Mouse (Mus musculus): ENCODE measurements around the gene Micall1. TPM values are rescaled to one million over a fixed set of nuclear protein-coding genes. Genes with fewer than 3 reads are reported as not detected.

Micall1 gene
- 7.0 and 8.8 TPM in 2 replicates for polyA plus RNA-seq (2016; fragmentation: Nextera tagmentation; extraction: Ambion mirVana)

DNA sequence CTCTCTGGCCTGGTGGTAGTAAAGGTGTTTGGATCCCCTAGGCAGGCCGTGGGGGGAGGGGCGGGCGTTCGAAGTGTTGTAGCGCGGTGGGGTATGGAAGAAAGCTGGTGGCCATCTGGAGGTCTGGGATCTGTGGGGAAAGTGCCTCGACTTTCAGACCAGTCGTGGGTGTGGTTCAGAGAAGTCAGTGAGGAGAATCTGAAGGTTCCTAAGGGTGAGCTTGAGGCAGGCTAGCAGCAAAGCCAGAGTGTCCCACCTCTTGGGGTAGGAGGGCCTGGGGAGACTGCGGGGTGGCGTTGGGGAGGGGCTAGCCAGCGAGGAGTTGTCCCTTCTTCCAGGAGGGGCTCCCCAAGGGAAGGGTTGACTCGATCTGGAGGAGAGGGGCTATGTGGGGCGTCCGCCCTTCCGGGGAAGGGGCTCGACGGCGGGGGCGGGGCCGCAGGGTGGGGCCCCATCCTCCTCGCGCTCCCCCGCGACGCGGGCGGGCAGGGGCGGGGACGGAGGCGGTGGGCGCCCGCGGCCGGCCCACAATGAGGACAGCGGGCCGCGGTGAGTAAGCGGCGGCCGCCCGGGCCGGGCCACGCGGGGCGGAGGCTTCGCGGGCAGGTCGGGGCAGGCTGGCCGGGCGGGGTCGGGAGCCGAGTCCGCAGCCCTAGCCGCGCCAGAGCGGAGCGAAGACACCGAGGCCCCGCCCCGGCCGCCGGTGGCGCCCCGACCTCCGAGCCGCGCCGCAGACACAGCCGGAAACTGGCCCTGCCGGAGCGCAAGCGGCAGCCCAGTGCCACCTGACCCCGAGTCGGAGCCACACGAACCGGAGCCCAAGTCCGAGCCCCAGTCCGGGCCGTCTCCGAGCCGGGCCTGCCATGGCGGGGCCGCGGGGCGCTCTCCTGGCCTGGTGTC, at the start of gene Micall1:
TSS of gene Micall1 (plus strand) at position 478 of the 900 bp plus-strand sequence.
- under 1% methylated on average over 82 of the region's 85 CpGs for WGBS

DNA sequence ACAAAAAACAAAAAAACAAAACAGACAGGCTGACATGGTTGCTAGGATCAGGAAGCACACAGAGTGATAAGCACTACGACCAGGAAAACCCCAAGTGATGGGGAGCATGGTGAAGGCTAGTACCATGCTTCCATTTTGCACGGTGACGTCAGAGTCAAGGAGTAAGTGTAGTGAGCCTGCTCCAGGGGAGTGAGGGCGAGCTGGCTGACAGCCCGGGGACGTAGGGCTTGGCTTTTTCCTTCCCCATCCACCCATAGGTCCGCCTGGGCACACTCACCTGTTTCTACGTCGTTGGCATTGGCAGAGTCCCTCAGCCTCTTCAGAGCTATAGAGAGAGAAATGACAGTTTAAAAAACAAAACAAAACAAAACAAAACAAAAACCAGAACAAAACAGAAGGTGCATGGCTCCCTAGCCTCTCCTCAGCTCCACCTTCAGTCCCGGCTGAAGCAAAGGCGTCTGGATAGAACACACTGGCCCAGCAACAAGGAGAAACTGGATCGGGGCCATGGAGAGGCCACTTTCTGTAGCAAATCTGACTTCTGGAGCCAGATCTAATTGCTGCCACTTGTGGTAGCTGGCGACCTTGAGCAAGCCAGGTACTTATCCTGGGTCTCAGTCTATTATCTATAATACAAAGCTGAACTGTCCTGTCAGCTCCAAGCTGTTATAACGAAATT, 47.7 kb upstream of the Micall1 start:
- H3K36me3 ChIP-seq = peaks cover 52% of the 10 kb centered on the region
- H3K4me3 ChIP-seq = peak overlapping the region; percentile 3; the same call in 1 of the 2 replicates
- peaks cover 27% of the 10 kb centered on the region for H3K4me1 ChIP-seq (replicated peaks)
- no peaks in the 10 kb centered on the region for H3K9me3 ChIP-seq
- no peaks in the 10 kb centered on the region for H3K27me3 ChIP-seq (ENCODE audit: insufficient read depth, poor library complexity, severe bottlenecking)
- no peak for DNase-seq (ENCODE audit: low spot score)
- no peak overlapping the region for H3K27ac ChIP-seq
- 88% methylated on average over 14 of the region's 14 CpGs for WGBS

More for the DNA sequence above, at the start of gene Micall1:
- H3K9me3 ChIP-seq = no peaks in the 10 kb centered on the region
- peaks cover 16% of the 10 kb centered on the region for H3K27me3 ChIP-seq (ENCODE audit: insufficient read depth, poor library complexity, severe bottlenecking)
- H3K4me1 ChIP-seq (replicated peaks) = peaks cover 45% of the 10 kb centered on the region
- peak within 1 kb of the TSS; percentile 91 for H3K4me3 ChIP-seq
- H3K27ac ChIP-seq = peak within 1 kb of the TSS; percentile 94
- peaks cover 6% of the 10 kb centered on the region for H3K36me3 ChIP-seq
- peak; percentile 71 for DNase-seq (ENCODE audit: low spot score)

DNA sequence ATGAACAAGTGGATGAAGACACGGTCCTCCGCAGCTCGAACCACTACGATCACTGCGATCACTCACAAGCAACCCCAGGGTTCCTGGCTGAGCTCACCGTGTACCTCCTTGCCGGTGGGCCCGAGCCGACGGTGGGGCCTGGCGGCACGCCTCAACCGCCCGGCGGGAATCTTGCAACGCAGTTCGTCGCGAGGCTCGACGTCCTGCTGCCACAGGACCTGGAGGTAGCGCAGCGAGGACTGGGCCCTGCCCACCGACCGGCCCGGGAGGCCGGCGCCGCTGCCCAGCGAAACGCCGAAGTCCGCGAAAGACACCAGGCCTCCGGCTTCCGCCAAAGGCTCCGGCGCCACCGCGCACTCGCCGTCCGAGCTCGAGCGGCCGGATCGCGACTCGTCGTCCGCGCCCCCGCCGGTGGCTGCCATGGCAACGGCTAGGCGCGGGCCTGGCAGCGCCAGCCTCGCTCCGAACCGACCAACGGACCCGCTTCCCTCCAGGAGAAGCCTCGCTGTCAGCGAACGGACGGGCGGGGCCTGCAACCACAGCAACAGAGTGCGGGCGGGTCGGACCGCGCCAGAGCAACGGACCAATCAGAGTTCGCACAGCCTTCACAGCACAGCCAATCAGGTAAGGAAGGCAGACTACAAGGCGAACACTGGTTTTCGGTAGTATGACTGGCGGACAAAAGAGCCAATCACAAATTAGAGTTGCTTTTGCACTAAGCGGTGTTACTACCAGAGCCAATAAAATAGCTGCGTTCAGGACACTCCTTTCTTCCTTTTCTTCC, 46.1 kb upstream of the Micall1 start, which contains the start of gene Ankrd54:
TSS of gene Ankrd54 (minus strand) at position 518 of the 784 bp plus-strand sequence.
- Histone ChIP-seq H3K4me3 (peak within 1 kb of the TSS; percentile 98), H3K36me3 (peaks cover 36% of the 10 kb centered on the region), H3K27ac (peak within 1 kb of the TSS; percentile 93), H3K9me3 (no peaks in the 10 kb centered on the region), H3K27me3 (ENCODE audit: insufficient read depth, poor library complexity, severe bottlenecking) (no peaks in the 10 kb centered on the region), H3K4me1 (replicated peaks) (peaks cover 35% of the 10 kb centered on the region)
- peak; percentile 98 for DNase-seq (ENCODE audit: low spot score)
- under 1% methylated on average over 80 of the region's 80 CpGs for WGBS

DNA sequence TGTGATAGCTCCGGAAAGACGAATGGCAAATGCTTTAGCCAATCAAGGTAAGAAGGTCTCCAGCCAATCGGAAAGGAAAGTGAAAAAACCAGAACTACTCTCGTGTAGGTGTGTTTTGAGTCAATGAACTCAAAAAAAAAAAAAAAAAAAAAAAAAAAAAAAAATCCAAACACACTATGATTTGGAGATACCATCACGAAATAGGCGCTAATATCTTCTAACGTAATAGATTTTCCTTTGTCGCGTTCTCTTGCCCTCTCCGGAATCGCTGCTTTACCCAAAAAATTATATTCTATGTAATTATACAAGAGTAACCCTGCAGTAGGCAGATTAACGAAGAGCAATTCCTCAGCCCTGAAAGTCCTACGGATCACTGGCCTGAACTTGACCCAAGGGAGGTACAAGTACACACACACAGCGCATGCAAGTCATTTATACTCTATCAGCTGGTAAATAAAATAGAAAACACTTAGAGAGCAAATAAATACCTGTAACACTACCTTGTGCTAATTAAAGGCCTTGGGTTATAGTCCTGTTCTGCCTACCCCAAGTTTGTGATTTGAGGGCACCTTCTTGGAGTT, 45.4 kb upstream of the Micall1 start:
- peak overlapping the region; percentile 75 for H3K27ac ChIP-seq
- peaks cover 35% of the 10 kb centered on the region for H3K4me1 ChIP-seq (replicated peaks)
- H3K4me3 ChIP-seq = peak overlapping the region; percentile 98
- WGBS = 11% methylated on average over 14 of the region's 14 CpGs
- no peak for DNase-seq (ENCODE audit: low spot score)
- no peaks in the 10 kb centered on the region for H3K27me3 ChIP-seq (ENCODE audit: insufficient read depth, poor library complexity, severe bottlenecking)
- H3K36me3 ChIP-seq = peaks cover 29% of the 10 kb centered on the region
- H3K9me3 ChIP-seq = no peaks in the 10 kb centered on the region

DNA sequence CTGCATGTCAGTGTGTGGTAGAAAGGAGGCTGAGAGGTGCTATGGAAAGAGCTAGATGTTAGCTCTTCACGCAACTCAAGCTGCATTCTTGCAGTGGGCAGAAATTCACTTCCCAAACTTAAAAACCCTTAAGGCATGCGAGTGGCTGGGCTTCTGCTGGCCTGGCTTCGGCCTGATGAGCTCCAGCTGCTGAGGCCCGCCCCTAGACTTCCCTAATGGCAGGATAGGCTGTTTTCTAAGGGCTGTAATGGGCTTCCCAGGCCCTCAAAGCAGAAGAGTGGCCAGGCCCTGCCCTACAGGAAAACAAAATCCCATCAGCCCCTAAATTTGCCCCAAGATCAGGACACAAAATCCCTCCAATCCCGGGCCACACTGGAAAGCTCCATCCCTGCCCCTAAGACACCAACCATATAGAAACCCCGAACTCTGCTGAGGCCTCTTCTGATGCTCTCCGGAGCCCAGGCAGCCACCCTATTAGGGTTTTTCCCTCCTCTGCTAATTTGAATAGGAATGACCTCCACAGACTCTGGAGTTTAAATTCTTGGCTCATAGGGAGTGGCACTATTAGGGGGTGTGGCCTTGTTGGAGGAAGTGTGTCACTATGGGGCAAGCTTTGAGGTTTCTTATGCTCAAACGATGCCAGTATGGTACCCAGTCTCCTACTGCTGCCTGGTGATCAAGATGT, 43.5 kb upstream of the Micall1 start:
- H3K27ac ChIP-seq = no peak overlapping the region
- H3K36me3 ChIP-seq = peaks cover 10% of the 10 kb centered on the region
- H3K9me3 ChIP-seq = no peaks in the 10 kb centered on the region
- DNase-seq (ENCODE audit: low spot score) = no peak
- peaks cover 7% of the 10 kb centered on the region for H3K27me3 ChIP-seq (ENCODE audit: insufficient read depth, poor library complexity, severe bottlenecking)
- H3K4me1 ChIP-seq (replicated peaks) = peaks cover 35% of the 10 kb centered on the region
- H3K4me3 ChIP-seq = no peak overlapping the region
- 68% methylated on average over 8 of the region's 8 CpGs for WGBS

DNA sequence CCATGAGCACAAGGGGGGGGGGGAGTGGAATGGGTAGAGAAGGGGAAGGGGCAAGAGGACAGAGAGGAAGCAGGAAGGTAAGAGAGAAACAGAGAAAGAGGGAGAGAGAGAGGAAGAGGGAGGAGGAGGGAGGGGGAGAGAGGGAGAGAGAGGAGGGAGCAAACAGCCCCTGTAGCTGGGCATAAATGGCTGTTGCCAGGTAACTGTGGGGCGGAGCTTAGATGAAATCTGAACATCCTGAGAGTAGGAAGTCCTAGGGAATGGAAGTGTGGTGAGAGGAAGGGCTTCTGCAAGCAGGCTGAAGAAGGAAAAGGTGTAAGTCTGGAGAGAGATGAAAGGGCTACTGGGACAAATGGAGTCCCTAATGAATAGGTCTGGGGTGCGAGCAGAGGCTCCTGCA, 42.4 kb upstream of the Micall1 start:
- no peaks in the 10 kb centered on the region for H3K9me3 ChIP-seq
- no peak overlapping the region for H3K4me3 ChIP-seq
- no peaks in the 10 kb centered on the region for H3K36me3 ChIP-seq
- no peak for DNase-seq (ENCODE audit: low spot score)
- WGBS = 60% methylated on average over 2 of the region's 2 CpGs
- no peak overlapping the region for H3K27ac ChIP-seq
- peaks cover 29% of the 10 kb centered on the region for H3K4me1 ChIP-seq (replicated peaks)
- H3K27me3 ChIP-seq (ENCODE audit: insufficient read depth, poor library complexity, severe bottlenecking) = peaks cover 7% of the 10 kb centered on the region

DNA sequence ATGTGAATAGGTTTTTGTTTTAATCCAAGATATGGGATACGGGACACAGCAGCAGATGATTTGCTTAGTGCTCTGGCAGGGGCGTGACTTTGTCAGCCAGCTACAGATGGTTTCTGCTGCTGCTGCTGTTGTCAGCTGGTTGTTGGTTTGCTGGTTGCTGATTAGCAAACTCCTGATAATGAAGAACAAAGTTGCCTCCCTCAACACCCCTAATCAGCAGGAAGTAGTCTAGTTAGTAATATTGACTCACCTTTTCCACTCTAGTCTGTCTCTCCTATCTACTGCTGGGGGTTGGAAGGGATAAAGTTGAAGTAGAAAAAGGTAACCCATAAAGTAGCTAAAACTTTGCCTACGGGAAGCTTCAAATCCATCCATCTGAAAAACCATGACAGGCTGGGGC, 41.1 kb upstream of the Micall1 start:
- 86% methylated on average over 3 of the region's 3 CpGs for WGBS
- peaks cover 17% of the 10 kb centered on the region for H3K4me1 ChIP-seq (replicated peaks)
- no peak for DNase-seq (ENCODE audit: low spot score)
- no peaks in the 10 kb centered on the region for H3K9me3 ChIP-seq
- H3K27me3 ChIP-seq (ENCODE audit: insufficient read depth, poor library complexity, severe bottlenecking) = peaks cover 7% of the 10 kb centered on the region
- H3K36me3 ChIP-seq = no peaks in the 10 kb centered on the region
- H3K27ac ChIP-seq = no peak overlapping the region
- H3K4me3 ChIP-seq = no peak overlapping the region

DNA sequence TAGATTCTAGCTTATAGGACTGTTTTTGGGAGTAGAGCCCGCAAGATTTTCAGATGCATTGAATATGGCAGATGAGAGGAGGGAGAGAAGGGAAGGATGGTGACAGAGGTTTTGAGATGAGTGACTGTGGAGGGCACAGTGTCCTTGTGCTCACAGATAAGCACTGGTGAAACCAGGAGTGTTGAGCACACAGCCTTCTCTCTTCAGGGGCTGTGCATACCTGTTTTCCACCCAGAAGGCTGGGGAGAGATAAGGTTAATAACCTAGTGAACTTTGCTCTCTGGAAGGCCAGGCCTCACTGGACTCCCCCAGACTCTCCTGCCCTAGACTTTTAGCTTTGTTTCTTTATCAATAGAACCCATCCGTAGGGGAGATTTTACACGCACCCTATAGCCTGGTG, 40.3 kb upstream of the Micall1 start:
- DNase-seq (ENCODE audit: low spot score) = no peak
- 80% methylated on average over 3 of the region's 3 CpGs for WGBS
- no peaks in the 10 kb centered on the region for H3K36me3 ChIP-seq
- H3K9me3 ChIP-seq = no peaks in the 10 kb centered on the region
- H3K4me1 ChIP-seq (replicated peaks) = peaks cover 15% of the 10 kb centered on the region
- H3K27ac ChIP-seq = no peak overlapping the region
- H3K4me3 ChIP-seq = no peak overlapping the region
- H3K27me3 ChIP-seq (ENCODE audit: insufficient read depth, poor library complexity, severe bottlenecking) = peaks cover 7% of the 10 kb centered on the region

DNA sequence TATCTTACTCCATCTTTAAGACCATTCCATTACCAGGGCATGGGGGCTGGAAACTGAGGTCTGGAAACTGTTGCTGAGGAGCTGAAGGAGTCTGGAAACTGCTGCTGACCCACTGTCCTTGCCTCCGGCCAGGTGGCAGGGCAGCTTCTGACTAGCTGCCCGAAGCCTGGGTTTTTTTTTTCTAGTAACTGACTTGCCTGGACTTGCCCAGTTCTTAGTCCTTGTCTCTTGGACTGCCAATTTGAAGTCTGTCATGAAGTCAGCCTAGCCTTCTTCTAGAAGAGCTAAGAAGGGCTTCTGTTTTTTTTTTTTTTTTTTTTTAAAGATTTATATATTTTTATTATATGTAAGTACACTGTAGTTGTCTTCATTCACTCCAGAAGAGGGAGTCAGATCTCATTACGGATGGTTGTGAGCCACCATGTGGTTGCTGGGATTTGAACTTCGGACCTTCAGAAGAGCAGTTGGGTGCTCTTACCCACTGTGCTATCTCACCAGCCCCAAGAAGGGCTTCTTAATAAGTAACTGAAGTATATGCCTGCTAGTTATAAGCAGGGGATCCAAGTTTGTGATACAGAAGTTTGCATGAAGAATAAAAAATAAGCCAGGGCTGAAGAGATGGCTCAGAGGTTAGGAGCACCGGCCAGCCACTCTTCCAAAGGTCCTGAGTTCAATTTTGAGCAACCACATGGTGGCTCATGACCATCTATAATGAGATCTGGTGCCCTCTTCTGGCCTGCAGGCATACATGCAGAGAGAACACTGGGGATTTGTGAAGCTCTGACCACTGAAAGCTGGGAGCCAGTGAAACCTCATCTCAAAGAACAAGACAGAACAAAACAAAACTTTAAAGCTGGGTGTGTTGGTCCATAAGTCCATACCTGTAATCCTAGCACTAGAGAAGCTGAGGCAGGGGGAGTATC, 37.3 kb upstream of the Micall1 start:
- DNase-seq (ENCODE audit: low spot score) = peak; percentile 26
- no peaks in the 10 kb centered on the region for H3K9me3 ChIP-seq
- H3K27ac ChIP-seq = no peak overlapping the region
- peaks cover 28% of the 10 kb centered on the region for H3K4me1 ChIP-seq (replicated peaks)
- no peak overlapping the region for H3K4me3 ChIP-seq
- peaks cover 7% of the 10 kb centered on the region for H3K27me3 ChIP-seq (ENCODE audit: insufficient read depth, poor library complexity, severe bottlenecking)
- 68% methylated on average over 5 of the region's 5 CpGs for WGBS
- H3K36me3 ChIP-seq = peaks cover 3% of the 10 kb centered on the region

DNA sequence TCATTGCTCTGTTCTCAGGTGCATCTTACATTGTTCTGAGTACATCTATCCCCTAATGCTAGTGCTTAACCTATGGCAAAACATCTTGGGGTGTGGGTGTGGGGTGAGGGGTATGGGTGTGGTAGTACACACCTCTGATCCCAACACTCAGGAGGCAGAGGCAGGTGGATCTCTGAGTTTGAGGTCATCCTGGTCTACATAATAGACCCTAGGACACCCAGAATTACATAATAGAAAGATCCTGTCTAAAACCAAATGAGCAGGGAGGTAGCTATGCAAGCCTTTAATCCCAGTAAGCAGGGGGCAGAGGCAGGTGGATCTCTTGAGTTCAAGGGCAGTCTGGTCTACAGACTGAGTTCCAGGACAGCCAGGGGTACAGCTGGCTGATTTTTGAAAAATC, 34.9 kb upstream of the Micall1 start:
- H3K36me3 ChIP-seq = peaks cover 27% of the 10 kb centered on the region
- peaks cover 7% of the 10 kb centered on the region for H3K27me3 ChIP-seq (ENCODE audit: insufficient read depth, poor library complexity, severe bottlenecking)
- no peak overlapping the region for H3K4me3 ChIP-seq
- peaks cover 30% of the 10 kb centered on the region for H3K4me1 ChIP-seq (replicated peaks)
- no peaks in the 10 kb centered on the region for H3K9me3 ChIP-seq
- no peak for DNase-seq (ENCODE audit: low spot score)
- no peak overlapping the region for H3K27ac ChIP-seq

DNA sequence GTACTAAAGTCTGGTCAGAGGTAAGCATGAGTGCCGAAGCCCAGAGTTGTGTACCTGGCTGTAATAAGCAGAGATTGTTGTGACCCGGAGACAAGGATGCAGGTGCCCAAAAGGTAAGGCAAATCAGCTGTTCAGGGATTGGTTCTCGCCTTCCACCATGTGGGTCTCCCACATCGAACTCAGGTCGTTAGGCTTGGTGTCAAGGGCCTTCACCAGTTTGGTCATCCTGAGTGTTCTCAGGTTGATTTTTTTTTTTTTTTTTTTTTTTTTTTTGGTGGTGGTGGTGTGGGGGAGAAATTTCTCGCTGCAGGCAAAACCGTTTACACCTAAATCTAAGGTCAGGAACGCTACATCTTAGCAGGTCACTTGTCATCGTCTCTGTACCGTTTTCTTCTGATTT, 34.3 kb upstream of the Micall1 start:
- H3K4me3 ChIP-seq = peak overlapping the region; percentile 69
- H3K4me1 ChIP-seq (replicated peaks) = peaks cover 30% of the 10 kb centered on the region
- no peaks in the 10 kb centered on the region for H3K9me3 ChIP-seq
- peak overlapping the region; percentile 87 for H3K27ac ChIP-seq
- DNase-seq (ENCODE audit: low spot score) = no peak
- H3K27me3 ChIP-seq (ENCODE audit: insufficient read depth, poor library complexity, severe bottlenecking) = peaks cover 7% of the 10 kb centered on the region
- 44% methylated on average over 10 of the region's 10 CpGs for WGBS
- peaks cover 34% of the 10 kb centered on the region for H3K36me3 ChIP-seq

Measured in hindbrain, embryonic 10.5 days (tissue).